Mouse (Mus musculus) embryonic facial prominence, embryonic 13.5 days (tissue): ENCODE measurements around the gene Ybey. TPM values are rescaled to one million over a fixed set of nuclear protein-coding genes. Genes with fewer than 3 reads are reported as not detected.

ENCODE experiments used
- ATAC-seq: fragments of 200-750 bp; cut with Nextera tagmentation; 2 replicates; pipeline ENCODE4 v1.8.0; 2017; ENCODE audit warnings: low read depth; ENCODE audit not compliant: insufficient number of reproducible peaks, insufficient read depth, low FRiP score, low TSS enrichment
- H3K27ac ChIP-seq: fragments of 300-500 bp; sonication (generic); 2 replicates; pipeline ENCODE4 v1.5.1; 2015; ENCODE audit warnings: moderate library complexity, mild to moderate bottlenecking, inconsistent platforms
- H3K27me3 ChIP-seq: fragments of 300-500 bp; sonication (generic); 2 replicates; pipeline ENCODE4 v1.6.1; 2015; ENCODE audit warnings: mild to moderate bottlenecking, inconsistent platforms
- H3K36me3 ChIP-seq: fragments of 300-500 bp; sonication (generic); 2 replicates; pipeline ENCODE4 v1.6.1; 2015; ENCODE audit warnings: mild to moderate bottlenecking, inconsistent platforms
- H3K4me1 ChIP-seq: fragments of 300-500 bp; sonication (generic); 2 replicates; pipeline ENCODE4 v1.6.1; 2015; ENCODE audit warnings: inconsistent platforms
- H3K4me2 ChIP-seq: fragments of 300-500 bp; sonication (generic); 2 replicates; pipeline ENCODE4 v1.6.1; 2015; ENCODE audit warnings: moderate library complexity, mild to moderate bottlenecking, inconsistent platforms
- H3K4me3 ChIP-seq: fragments of 300-500 bp; sonication (generic); 2 replicates; pipeline ENCODE4 v1.5.1; 2015; ENCODE audit warnings: mild to moderate bottlenecking, inconsistent platforms
- H3K9ac ChIP-seq: fragments of 300-500 bp; sonication (generic); 2 replicates; pipeline ENCODE4 v1.6.1; 2015; ENCODE audit warnings: mild to moderate bottlenecking, inconsistent platforms
- H3K9me3 ChIP-seq: fragments of 300-500 bp; sonication (generic); 2 replicates; pipeline ENCODE4 v1.6.1; 2016; ENCODE audit warnings: inconsistent platforms
- WGBS: fragments of 180-500 bp; shearing (Covaris S2); methylation state at CpG from one replicate; pipeline ENCODE4 v1.1.7; 2015; ENCODE audit warnings: mixed read lengths; 5-methylcytosine and 5-hydroxymethylcytosine counted together
- polyA plus RNA-seq: library from polyadenylated mRNA; unstranded; fragments of >200 nt; fragmentation: Nextera tagmentation; extraction: Ambion mirVana; gene quantifications from 2 replicates; pipeline ENCODE4 v1.2.1, GENCODE M21; 2015

Gene Ybey
- polyA plus RNA-seq, 1 experiment from 2014 or later = 7.4 TPM

- Histone ChIP-seq H3K4me2 (peak within 1 kb of the TSS; percentile 83), H3K36me3 (peaks cover 45% of the 10 kb centered on the region), H3K9ac (no peak within 1 kb of the TSS), H3K9me3 (no peaks in the 10 kb centered on the region), H3K4me3 (peak within 1 kb of the TSS; percentile 79), H3K27ac (no peak within 1 kb of the TSS), H3K4me1 (peaks cover 20% of the 10 kb centered on the region), H3K27me3 (no peaks in the 10 kb centered on the region)
- no peak for ATAC-seq
- 96% methylated on average over 17 of the region's 17 CpGs for WGBS
These were observed 28.6 kb downstream of the Ybey start, which contains the start of gene AC141477.1 for GRCm38 (mm10) chr10:76440281-76440680. Gene AC141477.1 (minus strand): TSS chr10:76440444.

GRCm38 (mm10) chr10:76439107-76439890 is 29.6 kb downstream of the Ybey start:
- H3K4me3 ChIP-seq = no peak overlapping the region
- H3K4me2 ChIP-seq = no peak overlapping the region
- no peak for ATAC-seq
- no peak overlapping the region for H3K9ac ChIP-seq
- peaks cover 55% of the 10 kb centered on the region for H3K36me3 ChIP-seq
- H3K27ac ChIP-seq = no peak overlapping the region
- H3K4me1 ChIP-seq = peaks cover 20% of the 10 kb centered on the region
- WGBS = 92% methylated on average over 9 of the region's 9 CpGs
- no peaks in the 10 kb centered on the region for H3K9me3 ChIP-seq
- no peaks in the 10 kb centered on the region for H3K27me3 ChIP-seq

- Histone ChIP-seq H3K9ac (no peak overlapping the region), H3K9me3 (no peaks in the 10 kb centered on the region), H3K4me1 (no peaks in the 10 kb centered on the region), H3K27me3 (no peaks in the 10 kb centered on the region), H3K27ac (no peak overlapping the region), H3K4me2 (no peak overlapping the region), H3K4me3 (no peak overlapping the region), H3K36me3 (peaks cover 98% of the 10 kb centered on the region)
- 91% methylated on average over 11 of the region's 11 CpGs for WGBS
- ATAC-seq = no peak
These were observed 35.0 kb downstream of the Ybey start for GRCm38 (mm10) chr10:76433925-76434324.

GRCm38 (mm10) chr10:76425674-76426073 is 43.2 kb downstream of the Ybey start:
- no peaks in the 10 kb centered on the region for H3K27me3 ChIP-seq
- WGBS = 94% methylated on average over 7 of the region's 7 CpGs
- no peak overlapping the region for H3K27ac ChIP-seq
- H3K36me3 ChIP-seq = peaks cover 91% of the 10 kb centered on the region
- no peak overlapping the region for H3K9ac ChIP-seq
- no peak for ATAC-seq
- H3K4me3 ChIP-seq = no peak overlapping the region
- H3K9me3 ChIP-seq = peaks cover 3% of the 10 kb centered on the region; the same call in 1 of the 2 replicates
- no peaks in the 10 kb centered on the region for H3K4me1 ChIP-seq
- H3K4me2 ChIP-seq = no peak overlapping the region

GRCm38 (mm10) chr10:76416811-76417210 is 52.1 kb downstream of the Ybey start:
- Histone ChIP-seq H3K4me3 (no peak overlapping the region), H3K27ac (no peak overlapping the region), H3K9ac (no peak overlapping the region), H3K4me1 (no peaks in the 10 kb centered on the region), H3K9me3 (no peaks in the 10 kb centered on the region), H3K4me2 (no peak overlapping the region), H3K36me3 (peaks cover 87% of the 10 kb centered on the region), H3K27me3 (no peaks in the 10 kb centered on the region)
- WGBS = 94% methylated on average over 12 of the region's 12 CpGs
- no peak for ATAC-seq

Other genes starting within 250 kb of the Ybey start
- gene Prmt2, start 231.2 kb downstream of the Ybey start, polyA plus RNA-seq = 62.5 and 67.7 TPM in 2 replicates
- 5.7 and 8.1 TPM in 2 replicates for gene S100b, start 215.3 kb downstream of the Ybey start, polyA plus RNA-seq
- gene Dip2a, start 123.8 kb downstream of the Ybey start, polyA plus RNA-seq = 12.5 TPM in 2 replicates
- gene AC141477.1, start 28.7 kb downstream of the Ybey start, polyA plus RNA-seq = 2.1 TPM in 1 of 2 replicates, not detected in the other
- gene Pcnt, start 26.3 kb downstream of the Ybey start, polyA plus RNA-seq = 13.9 and 16.4 TPM in 2 replicates
- not detected in 2 replicates for gene 2610028H24Rik, start 20.0 kb downstream of the Ybey start, polyA plus RNA-seq
- gene Mcm3ap, start 187 bp downstream of the Ybey start, polyA plus RNA-seq = 67.9 and 79.8 TPM in 2 replicates
- gene Lss, start 62.5 kb upstream of the Ybey start, polyA plus RNA-seq = 37.3 and 39.0 TPM in 2 replicates
- gene Spatc1l, start 93.2 kb upstream of the Ybey start, polyA plus RNA-seq = not detected in 2 replicates
- gene Ftcd, start 106.5 kb upstream of the Ybey start, polyA plus RNA-seq = 0.73 TPM in 1 of 2 replicates, not detected in the other
- gene Col6a2, start 154.5 kb upstream of the Ybey start, polyA plus RNA-seq = 173 and 181 TPM in 2 replicates